Mouse (Mus musculus): ENCODE data around the gene Sgtb. TPM values are rescaled to one million over a fixed set of nuclear protein-coding genes. Genes with fewer than 3 reads are reported as not detected.

The Sgtb gene
- polyA plus RNA-seq, 1 experiment from 2014 or later: 7.3 TPM

DNA sequence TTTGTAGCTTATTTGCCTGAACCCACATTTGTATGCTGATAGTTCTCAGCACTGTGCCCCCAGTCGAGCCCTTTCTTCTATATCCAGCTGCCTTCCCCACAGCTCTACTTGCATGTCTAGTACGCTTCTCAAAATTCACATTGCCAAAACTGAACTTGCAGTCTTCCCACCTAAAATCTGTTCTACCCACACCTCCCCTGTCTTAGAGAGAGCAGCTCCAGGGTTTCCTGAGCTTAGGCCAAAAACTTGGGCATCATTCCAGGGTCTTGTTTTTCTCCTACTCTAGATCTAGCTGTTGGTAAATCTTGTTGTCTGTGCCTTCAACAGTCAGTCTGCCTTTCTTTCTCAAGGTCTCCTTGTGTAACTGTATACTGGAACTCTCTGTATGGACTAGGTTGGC lies 5.3 kb downstream of the Sgtb start:
- Histone ChIP-seq H3K9me3 (replicated peaks) (no peaks in the 10 kb centered on the region), H3K36me3 (peaks cover 16% of the 10 kb centered on the region; the same call in 1 of the 2 replicates), H3K27ac (no peak overlapping the region), H3K27me3 (ENCODE audit: low read depth, poor library complexity, severe bottlenecking) (no peaks in the 10 kb centered on the region), H3K4me1 (peaks cover 9% of the 10 kb centered on the region; the same call in 1 of the 2 replicates), H3K4me3 (no peak overlapping the region)
- WGBS: 92% methylated on average over 2 of the region's 2 CpGs
- no peak for DNase-seq (ENCODE audit: low spot score)

DNA sequence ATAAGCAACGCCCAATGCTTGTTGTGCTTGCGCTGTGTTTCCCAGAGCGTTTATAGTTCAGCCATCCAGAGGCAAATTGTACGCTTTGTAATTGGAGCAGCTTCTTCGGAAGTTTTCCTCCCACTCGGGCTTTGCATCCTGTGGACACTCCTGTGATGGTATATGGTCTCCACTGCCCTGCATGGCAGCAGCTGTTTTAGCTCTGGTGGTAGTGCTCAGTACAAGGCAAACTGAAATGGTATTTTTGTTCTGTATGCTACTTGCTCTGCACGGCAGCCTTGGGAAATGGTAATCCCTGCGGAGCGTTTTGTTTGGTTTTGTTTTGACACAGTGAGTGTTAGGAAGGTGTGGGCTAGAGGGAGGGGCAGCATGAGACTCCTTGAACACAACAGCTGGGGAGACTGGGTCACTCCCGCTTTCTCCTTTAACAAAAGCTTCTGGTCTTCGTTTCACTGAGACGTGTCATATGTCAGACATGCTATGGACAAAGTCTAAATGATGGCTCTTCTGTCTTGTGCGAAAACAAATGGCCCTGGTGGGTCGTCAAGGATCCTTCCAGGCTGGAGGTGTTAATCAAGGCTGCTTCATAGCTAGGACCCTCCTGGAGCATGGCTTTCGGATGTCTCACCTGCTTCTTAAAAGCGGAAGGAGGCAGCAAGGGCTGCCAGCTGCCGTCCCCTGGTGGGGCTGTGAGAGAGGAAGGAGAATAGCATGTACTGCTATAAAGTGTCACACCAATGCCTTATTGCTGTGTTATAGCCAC lies 12.7 kb downstream of the Sgtb start:
- Histone ChIP-seq H3K9me3 (replicated peaks) (no peaks in the 10 kb centered on the region), H3K4me3 (no peak overlapping the region), H3K36me3 (peaks cover 6% of the 10 kb centered on the region), H3K27ac (no peak overlapping the region), H3K27me3 (ENCODE audit: low read depth, poor library complexity, severe bottlenecking) (no peaks in the 10 kb centered on the region), H3K4me1 (no peaks in the 10 kb centered on the region)
- 62% methylated on average over 17 of the region's 17 CpGs for WGBS
- no peak for DNase-seq (ENCODE audit: low spot score)

DNA sequence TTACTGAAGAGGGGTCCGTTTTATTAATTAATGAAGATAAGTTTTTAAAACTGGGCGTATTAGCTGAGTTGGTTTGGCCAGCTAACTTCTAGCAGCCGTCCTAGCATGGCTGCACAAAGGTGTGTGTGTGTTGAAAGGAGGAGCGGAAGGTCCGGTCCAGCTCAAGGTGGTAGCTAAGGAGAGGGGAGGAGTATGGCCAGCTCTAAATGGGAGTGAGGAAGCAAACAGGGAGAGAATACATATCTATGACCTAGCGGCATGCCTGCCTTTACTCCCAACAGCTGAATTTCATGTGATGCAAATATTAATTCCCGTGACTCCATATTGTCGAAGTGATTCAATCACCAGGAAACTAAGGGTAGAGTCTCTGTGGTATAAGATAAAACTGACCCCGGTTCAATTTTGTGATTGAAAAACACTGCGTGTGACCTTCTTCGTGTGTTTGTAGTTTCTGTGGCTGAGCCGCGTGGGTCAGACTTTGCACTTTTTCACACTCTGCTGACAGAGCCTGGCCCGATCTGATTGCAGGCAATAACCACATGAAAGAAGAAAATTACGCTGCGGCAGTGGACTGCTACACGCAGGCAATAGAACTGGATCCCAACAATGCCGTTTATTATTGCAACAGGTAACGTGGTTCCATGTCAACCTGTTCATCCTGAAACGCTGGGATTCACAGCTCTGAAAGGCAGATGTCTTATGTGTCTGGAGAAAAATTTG lies 14.3 kb downstream of the Sgtb start:
- WGBS: 94% methylated on average over 20 of the region's 20 CpGs
- H3K27ac ChIP-seq: no peak overlapping the region
- no peaks in the 10 kb centered on the region for H3K9me3 ChIP-seq (replicated peaks)
- peaks cover 2% of the 10 kb centered on the region for H3K36me3 ChIP-seq
- H3K27me3 ChIP-seq (ENCODE audit: low read depth, poor library complexity, severe bottlenecking): no peaks in the 10 kb centered on the region
- no peak for DNase-seq (ENCODE audit: low spot score)
- no peak overlapping the region for H3K4me3 ChIP-seq
- no peaks in the 10 kb centered on the region for H3K4me1 ChIP-seq

DNA sequence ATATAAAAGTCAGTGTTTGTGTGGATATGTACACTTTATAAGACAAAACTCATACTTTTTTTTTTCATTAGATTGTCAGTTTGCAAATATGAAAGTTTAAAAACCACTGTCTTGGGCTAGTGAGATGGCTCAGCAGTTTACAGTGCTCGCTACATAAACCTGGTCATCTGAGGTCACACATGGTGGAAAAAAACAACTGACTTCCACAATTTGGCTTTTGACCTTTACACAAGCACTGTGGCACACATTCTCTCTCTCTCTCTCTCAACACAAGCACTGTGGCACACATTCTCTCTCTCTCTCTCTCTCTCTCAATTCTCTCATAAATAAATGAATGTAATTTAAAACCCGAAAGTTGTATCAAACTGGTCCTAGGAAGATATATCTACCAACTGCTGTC lies 23.0 kb downstream of the Sgtb start:
- no peaks in the 10 kb centered on the region for H3K9me3 ChIP-seq (replicated peaks)
- no peak for DNase-seq (ENCODE audit: low spot score)
- no peaks in the 10 kb centered on the region for H3K4me1 ChIP-seq
- WGBS: 93% methylated on average over 2 of the region's 2 CpGs
- peaks cover 26% of the 10 kb centered on the region for H3K36me3 ChIP-seq
- H3K27me3 ChIP-seq (ENCODE audit: low read depth, poor library complexity, severe bottlenecking): no peaks in the 10 kb centered on the region
- H3K27ac ChIP-seq: no peak overlapping the region
- no peak overlapping the region for H3K4me3 ChIP-seq

DNA sequence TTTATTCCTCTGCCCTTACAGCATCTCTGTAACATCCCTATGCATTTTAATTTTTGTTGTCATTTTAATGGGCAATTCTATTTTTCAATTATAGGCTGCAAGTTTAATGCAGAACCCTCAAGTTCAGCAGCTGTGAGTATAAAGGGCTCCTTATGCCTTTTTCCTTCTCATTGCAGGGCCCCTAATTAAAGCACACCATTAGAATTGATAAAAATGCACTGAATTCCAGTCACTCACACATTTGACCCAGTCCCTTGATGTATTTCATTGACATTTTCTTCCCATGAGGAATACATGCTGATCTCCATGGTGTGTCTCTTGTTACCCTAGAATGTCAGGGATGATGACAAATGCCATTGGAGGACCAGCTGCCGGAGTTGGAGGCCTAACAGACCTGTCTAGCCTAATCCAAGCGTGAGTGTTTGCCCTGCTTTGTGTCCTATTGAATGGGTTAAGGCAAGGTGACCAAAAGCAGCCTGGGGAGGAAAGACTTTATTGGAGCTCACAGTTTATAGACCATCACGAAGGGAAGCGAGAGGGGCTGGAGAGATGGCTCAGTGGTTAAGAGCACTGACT lies 25.1 kb downstream of the Sgtb start:
- WGBS: 87% methylated on average over 4 of the region's 4 CpGs
- no peak overlapping the region for H3K27ac ChIP-seq
- no peaks in the 10 kb centered on the region for H3K27me3 ChIP-seq (ENCODE audit: low read depth, poor library complexity, severe bottlenecking)

DNA sequence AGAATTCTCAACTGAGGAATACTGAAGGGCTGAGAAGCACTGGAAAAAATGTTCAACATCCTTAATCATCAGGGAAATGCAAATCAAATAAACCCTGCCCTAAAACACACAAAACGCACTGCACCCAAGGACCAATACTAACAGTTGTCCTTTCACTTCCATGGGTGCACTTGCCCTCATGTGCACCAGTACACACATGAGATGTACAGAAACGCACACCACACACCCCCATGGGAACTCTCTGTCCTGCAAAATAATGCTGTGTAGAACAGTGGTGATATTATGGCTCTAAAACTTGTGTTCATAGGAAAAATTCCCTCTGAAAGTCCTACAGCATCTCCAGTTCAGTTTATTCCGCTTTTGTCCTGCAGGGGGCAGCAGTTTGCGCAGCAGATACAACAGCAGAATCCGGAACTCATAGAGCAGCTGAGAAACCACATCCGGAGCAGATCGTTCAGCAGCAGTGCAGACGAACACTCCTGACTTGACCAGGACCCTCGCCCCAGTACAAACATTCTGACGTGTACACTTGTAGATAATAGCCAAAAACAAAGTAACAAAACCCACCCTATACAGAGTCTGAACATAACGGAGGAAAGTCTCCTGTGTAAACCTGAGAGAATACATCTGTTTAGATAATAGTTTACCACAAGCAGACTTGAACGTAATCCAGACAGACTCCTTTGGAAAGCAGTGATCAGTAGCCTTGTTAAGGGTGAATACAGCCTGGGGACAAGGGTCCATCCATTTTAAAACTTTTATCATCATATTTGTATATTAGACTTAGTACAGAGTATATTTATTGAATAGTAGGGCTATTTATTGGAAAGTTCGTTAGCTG lies 30.0 kb downstream of the Sgtb start:
- H3K36me3 ChIP-seq: peaks cover 63% of the 10 kb centered on the region
- no peaks in the 10 kb centered on the region for H3K27me3 ChIP-seq (ENCODE audit: low read depth, poor library complexity, severe bottlenecking)
- DNase-seq (ENCODE audit: low spot score): peak; percentile 71
- no peaks in the 10 kb centered on the region for H3K9me3 ChIP-seq (replicated peaks)
- H3K27ac ChIP-seq: no peak overlapping the region
- H3K4me1 ChIP-seq: no peaks in the 10 kb centered on the region
- no peak overlapping the region for H3K4me3 ChIP-seq
- 50% methylated on average over 13 of the region's 13 CpGs for WGBS

More for the DNA sequence above, 25.1 kb downstream of the Sgtb start:
- no peaks in the 10 kb centered on the region for H3K9me3 ChIP-seq (replicated peaks)
- peaks cover 26% of the 10 kb centered on the region for H3K36me3 ChIP-seq
- H3K4me1 ChIP-seq: no peaks in the 10 kb centered on the region
- no peak for DNase-seq (ENCODE audit: low spot score)
- no peak overlapping the region for H3K4me3 ChIP-seq

DNA sequence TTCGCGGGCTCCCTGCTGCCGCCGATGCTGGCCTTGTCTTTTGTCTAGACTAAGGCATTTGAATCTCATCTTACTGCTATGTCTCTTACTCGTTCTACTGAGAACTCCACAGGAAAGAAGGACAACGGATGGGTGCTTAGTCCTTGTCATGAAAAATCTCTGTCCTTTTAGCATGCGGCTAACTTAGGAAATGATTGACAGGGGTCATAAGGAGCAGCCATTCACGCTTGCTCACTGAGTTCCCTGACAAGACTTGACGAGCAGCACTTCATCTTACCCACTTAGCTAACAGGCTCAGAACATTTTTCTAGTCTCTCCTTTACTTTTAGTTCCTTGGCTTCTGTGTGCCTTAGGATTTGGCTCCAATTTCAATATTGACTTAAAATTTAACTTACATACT lies 35.3 kb downstream of the Sgtb start:
- no peaks in the 10 kb centered on the region for H3K27me3 ChIP-seq (ENCODE audit: low read depth, poor library complexity, severe bottlenecking)
- H3K27ac ChIP-seq: no peak overlapping the region
- H3K36me3 ChIP-seq: peaks cover 98% of the 10 kb centered on the region
- DNase-seq (ENCODE audit: low spot score): no peak
- no peaks in the 10 kb centered on the region for H3K4me1 ChIP-seq
- H3K4me3 ChIP-seq: no peak overlapping the region
- 91% methylated on average over 9 of the region's 9 CpGs for WGBS
- H3K9me3 ChIP-seq (replicated peaks): no peaks in the 10 kb centered on the region

DNA sequence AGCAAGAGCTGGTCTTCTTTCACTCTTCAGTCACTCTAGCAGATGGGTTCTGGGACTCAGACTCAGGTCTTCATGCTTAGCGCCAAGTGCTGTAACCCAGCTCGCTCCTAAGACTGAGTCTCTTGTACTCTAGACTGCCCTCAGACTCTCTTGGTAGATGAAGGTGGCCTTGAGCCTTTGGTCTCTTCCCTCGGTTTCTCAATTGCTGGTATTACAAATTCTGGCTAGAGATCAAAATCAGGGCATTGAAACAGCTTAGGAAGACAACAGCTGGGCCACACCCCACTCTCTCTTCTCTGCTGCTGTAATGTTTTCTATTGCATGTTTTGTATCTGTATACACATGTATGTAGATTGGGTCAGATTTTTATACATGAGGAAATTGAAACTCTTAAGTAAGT lies 36.1 kb downstream of the Sgtb start:
- Histone ChIP-seq H3K27me3 (ENCODE audit: low read depth, poor library complexity, severe bottlenecking) (no peaks in the 10 kb centered on the region), H3K36me3 (peaks cover 96% of the 10 kb centered on the region), H3K27ac (no peak overlapping the region), H3K4me1 (no peaks in the 10 kb centered on the region), H3K9me3 (replicated peaks) (no peaks in the 10 kb centered on the region), H3K4me3 (no peak overlapping the region)
- no peak for DNase-seq (ENCODE audit: low spot score)
- WGBS: 94% methylated on average over 3 of the region's 3 CpGs

DNA sequence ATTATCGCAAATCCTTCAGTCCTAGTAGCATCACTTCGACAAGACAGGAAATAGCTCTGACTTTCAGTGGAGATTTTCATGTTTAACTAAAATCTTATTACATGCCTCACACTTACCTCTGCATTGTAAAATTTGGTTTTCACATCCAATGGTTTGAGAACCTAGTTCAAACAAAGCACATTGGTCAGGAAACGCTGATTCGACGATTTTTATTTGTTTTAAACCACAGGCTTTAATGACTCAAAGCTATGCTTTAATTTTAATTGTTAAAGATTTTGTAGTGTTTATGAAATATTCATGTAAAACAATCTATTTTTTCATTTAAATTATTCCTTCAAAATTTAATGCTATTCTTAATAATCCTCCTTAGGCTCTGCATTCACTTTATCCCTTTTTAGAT lies 44.6 kb downstream of the Sgtb start:
- 93% methylated on average over 5 of the region's 5 CpGs for whole genome bisulfite sequencing
- no peak for DNase-seq (ENCODE audit: low spot score)
- Histone ChIP-seq H3K36me3 (peaks cover 66% of the 10 kb centered on the region), H3K27ac (no peak overlapping the region), H3K4me3 (no peak overlapping the region), H3K4me1 (no peaks in the 10 kb centered on the region), H3K27me3 (ENCODE audit: low read depth, poor library complexity, severe bottlenecking) (no peaks in the 10 kb centered on the region), H3K9me3 (replicated peaks) (no peaks in the 10 kb centered on the region)

DNA sequence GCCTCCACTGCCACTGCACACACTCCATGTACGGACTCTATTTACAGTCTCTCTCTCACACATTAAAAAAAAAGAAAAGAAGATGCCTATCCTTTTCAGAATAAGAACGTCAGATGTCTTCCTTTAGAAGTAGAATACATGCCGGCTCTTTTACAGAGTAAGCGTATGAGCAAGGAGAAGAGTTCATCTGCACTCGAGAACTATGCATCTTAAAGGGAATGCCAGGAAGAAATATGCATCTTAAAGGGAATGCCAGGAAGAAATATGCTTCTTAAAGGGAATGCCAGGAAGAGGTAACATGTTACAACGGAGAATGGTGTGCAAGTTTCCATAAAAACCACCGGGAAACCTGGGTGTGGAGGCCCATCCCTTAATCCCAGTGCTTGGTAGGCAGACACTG lies 45.6 kb downstream of the Sgtb start:
- no peak overlapping the region for H3K27ac ChIP-seq
- DNase-seq (ENCODE audit: low spot score): no peak
- WGBS: 94% methylated on average over 7 of the region's 7 CpGs
- no peaks in the 10 kb centered on the region for H3K4me1 ChIP-seq
- H3K9me3 ChIP-seq (replicated peaks): no peaks in the 10 kb centered on the region
- H3K27me3 ChIP-seq (ENCODE audit: low read depth, poor library complexity, severe bottlenecking): no peaks in the 10 kb centered on the region
- no peak overlapping the region for H3K4me3 ChIP-seq
- peaks cover 66% of the 10 kb centered on the region for H3K36me3 ChIP-seq

DNA sequence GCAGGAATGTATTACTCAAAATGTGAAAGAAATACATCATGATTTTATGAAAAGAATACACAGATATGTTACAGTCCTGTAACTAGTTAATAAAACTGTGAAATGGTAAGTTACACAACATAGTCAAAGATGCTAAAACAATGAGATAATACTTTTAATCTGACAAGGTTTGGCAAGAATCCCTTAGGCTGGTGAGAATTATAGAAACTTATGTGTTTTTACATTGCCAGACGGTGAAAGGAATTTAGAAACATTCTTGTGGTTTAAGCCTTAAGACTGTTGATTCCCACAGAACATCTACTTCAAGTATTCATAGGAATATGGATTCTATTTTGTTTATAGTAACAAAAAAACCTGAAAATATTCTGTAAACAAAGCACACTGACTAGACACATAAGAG lies 46.1 kb downstream of the Sgtb start:
- no peaks in the 10 kb centered on the region for H3K4me1 ChIP-seq
- no peak overlapping the region for H3K27ac ChIP-seq
- H3K4me3 ChIP-seq: no peak overlapping the region
- H3K27me3 ChIP-seq (ENCODE audit: low read depth, poor library complexity, severe bottlenecking): no peaks in the 10 kb centered on the region
- no peaks in the 10 kb centered on the region for H3K9me3 ChIP-seq (replicated peaks)
- H3K36me3 ChIP-seq: peaks cover 67% of the 10 kb centered on the region
- no peak for DNase-seq (ENCODE audit: low spot score)
- 91% methylated on average over 1 of the region's 1 CpGs for WGBS

DNA sequence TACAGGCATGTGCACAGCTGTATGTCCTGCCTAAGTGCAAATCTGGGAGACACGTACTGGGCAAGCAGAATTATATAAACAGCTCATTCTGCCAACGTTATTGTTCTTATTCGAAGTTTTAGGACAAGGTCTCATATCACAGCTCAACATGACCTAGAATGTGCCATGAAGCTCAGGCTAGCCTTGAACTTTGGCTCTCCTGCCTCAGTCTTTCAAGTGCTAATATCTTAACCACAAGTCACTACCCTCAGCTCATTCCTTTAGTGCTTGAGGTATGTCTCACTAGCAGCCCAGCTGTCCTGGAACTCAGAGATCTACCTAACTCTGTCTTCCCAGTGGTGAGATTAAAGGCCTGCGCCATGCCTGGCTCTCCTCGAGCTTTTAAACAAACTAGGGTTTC lies 62.2 kb downstream of the Sgtb start:
- Histone ChIP-seq H3K27me3 (ENCODE audit: low read depth, poor library complexity, severe bottlenecking) (no peaks in the 10 kb centered on the region), H3K4me1 (peaks cover 3% of the 10 kb centered on the region), H3K4me3 (no peak overlapping the region), H3K9me3 (replicated peaks) (no peaks in the 10 kb centered on the region), H3K27ac (no peak overlapping the region), H3K36me3 (peaks cover 50% of the 10 kb centered on the region)
- no peak for DNase-seq (ENCODE audit: low spot score)
- 94% methylated on average over 5 of the region's 5 CpGs for WGBS

DNA sequence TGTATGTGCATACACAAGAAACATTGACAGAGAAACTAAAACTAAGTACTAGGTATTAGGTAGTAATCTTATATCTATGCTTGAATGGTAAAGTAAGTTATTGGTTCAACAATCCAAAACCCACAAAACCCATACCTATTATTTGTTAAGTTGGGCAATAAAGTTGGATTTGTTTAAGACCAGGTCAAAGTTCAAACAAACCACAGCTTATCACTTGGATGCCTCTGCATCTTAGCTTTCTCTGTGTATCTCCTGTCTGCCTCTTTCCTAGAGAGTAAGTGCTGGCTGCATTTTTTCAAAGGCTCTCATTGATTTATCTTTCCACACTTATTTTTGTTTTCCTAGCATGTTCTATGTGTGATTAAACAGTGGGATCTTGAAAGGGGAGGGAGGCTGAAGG lies 63.0 kb downstream of the Sgtb start:
- no peak overlapping the region for H3K27ac ChIP-seq
- H3K4me3 ChIP-seq: no peak overlapping the region
- no peaks in the 10 kb centered on the region for H3K9me3 ChIP-seq (replicated peaks)
- H3K4me1 ChIP-seq: peaks cover 9% of the 10 kb centered on the region
- H3K27me3 ChIP-seq (ENCODE audit: low read depth, poor library complexity, severe bottlenecking): no peaks in the 10 kb centered on the region
- H3K36me3 ChIP-seq: peaks cover 42% of the 10 kb centered on the region
- no peak for DNase-seq (ENCODE audit: low spot score)

Measured in limb, embryonic 10.5 days (tissue).